Mouse (Mus musculus): ENCODE results near the gene Emc3. TPM values are rescaled to one million over a fixed set of nuclear protein-coding genes. Genes with fewer than 3 reads are reported as not detected.

Emc3 gene
- polyA plus RNA-seq, 1 experiment = 90.5 TPM

DNA sequence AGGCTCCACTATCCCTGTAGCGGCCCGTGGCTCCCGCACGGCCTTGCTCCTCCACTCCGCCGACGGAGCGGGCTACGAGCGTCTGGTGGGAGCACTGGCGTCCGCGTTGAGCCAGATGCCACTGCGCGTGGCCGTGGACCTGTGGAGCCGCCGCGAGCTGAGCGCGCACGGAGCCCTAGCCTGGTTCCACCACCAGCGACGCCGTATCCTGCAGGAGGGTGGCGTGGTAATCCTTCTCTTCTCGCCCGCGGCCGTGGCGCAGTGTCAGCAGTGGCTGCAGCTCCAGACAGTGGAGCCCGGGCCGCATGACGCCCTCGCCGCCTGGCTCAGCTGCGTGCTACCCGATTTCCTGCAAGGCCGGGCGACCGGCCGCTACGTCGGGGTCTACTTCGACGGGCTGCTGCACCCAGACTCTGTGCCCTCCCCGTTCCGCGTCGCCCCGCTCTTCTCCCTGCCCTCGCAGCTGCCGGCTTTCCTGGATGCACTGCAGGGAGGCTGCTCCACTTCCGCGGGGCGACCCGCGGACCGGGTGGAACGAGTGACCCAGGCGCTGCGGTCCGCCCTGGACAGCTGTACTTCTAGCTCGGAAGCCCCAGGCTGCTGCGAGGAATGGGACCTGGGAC is 48.9 kb downstream of the Emc3 start:
- Histone ChIP-seq H3K27ac (ENCODE audit: insufficient read depth, low read length) (no peak overlapping the region), H3K4me3 (ENCODE audit: insufficient read depth, low read length) (peak overlapping the region; percentile 43), H3K4me1 (ENCODE audit: control insufficient read depth, insufficient read depth, low read length) (peaks cover 16% of the 10 kb centered on the region)
- TF ChIP-seq POLR2A (IDR thresholded peaks at IDR 0.05; ENCODE audit: low read depth, low read length) = no peak
- 0 out of 2 replicates have a peak, but pooled peaks have one; percentile 7 for TF ChIP-seq CTCF (IDR thresholded peaks at IDR 0.05; ENCODE audit: borderline replicate concordance, insufficient read depth, low read length)

GRCm38 (mm10) chr6:113480555-113481373 is 50.7 kb downstream of the Emc3 start:
- H3K27ac ChIP-seq (ENCODE audit: insufficient read depth, low read length) = peak overlapping the region; percentile 65; the same call in 1 of the 2 replicates
- no peak for TF ChIP-seq POLR2A (IDR thresholded peaks at IDR 0.05; ENCODE audit: low read depth, low read length)
- TF ChIP-seq CTCF (IDR thresholded peaks at IDR 0.05; ENCODE audit: borderline replicate concordance, insufficient read depth, low read length) = no peak
- peaks cover 6% of the 10 kb centered on the region for H3K4me1 ChIP-seq (ENCODE audit: control insufficient read depth, insufficient read depth, low read length)
- H3K4me3 ChIP-seq (ENCODE audit: insufficient read depth, low read length) = no peak overlapping the region

DNA sequence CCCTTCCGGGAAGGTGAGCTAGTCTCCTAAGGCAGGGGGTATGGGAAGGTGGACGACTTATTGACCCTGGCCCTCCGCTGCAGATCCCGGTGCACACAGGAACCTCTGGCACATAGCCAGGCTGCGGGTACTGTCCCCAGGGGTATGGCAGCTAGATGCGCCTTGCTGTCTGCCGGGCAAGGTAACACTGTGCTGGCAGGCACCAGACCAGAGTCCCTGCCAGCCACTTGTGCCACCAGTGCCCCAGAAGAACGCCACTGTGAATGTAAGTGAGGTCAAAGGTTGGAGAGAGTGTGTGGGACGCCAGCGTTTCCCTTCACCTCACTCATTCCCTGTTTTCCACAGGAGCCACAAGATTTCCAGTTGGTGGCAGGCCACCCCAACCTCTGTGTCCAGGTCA is 52.5 kb downstream of the Emc3 start:
- Histone ChIP-seq H3K27ac (ENCODE audit: insufficient read depth, low read length) (no peak overlapping the region), H3K4me3 (ENCODE audit: insufficient read depth, low read length) (no peak overlapping the region), H3K4me1 (ENCODE audit: control insufficient read depth, insufficient read depth, low read length) (peaks cover 6% of the 10 kb centered on the region)
- TF ChIP-seq POLR2A (IDR thresholded peaks at IDR 0.05; ENCODE audit: low read depth, low read length) = no peak
- no peak for TF ChIP-seq CTCF (IDR thresholded peaks at IDR 0.05; ENCODE audit: borderline replicate concordance, insufficient read depth, low read length)

- Histone ChIP-seq H3K27ac (ENCODE audit: insufficient read depth, low read length) (no peak overlapping the region), H3K4me3 (ENCODE audit: insufficient read depth, low read length) (no peak overlapping the region), H3K4me1 (ENCODE audit: control insufficient read depth, insufficient read depth, low read length) (peaks cover 6% of the 10 kb centered on the region)
- TF ChIP-seq POLR2A (IDR thresholded peaks at IDR 0.05; ENCODE audit: low read depth, low read length) (no peak), CTCF (IDR thresholded peaks at IDR 0.05; ENCODE audit: borderline replicate concordance, insufficient read depth, low read length) (no peak)
These were observed 54.1 kb downstream of the Emc3 start for GRCm38 (mm10) chr6:113477353-113477752.

DNA sequence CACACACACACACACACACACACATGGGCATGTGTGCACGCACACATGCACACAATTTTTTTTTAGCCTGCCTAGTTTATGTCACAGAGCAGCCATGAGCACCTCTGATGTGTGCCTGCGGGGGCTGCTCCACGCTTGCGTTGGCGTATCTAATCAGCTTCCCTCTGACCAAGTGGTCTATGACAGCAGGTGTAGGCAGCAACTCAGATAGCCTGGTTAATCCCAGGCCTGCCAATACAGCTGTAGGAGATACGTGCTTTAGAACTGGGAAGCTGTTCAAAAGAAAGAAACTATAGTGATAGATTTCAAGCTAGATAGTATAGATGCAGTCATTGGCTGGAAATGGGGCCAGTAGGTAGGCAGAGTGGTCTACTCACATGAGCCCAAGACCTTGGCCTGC is 57.7 kb downstream of the Emc3 start:
- 0 out of 2 replicates have a peak, but pooled peaks cover 2% of the 10 kb centered on the region for H3K4me1 ChIP-seq (ENCODE audit: control insufficient read depth, insufficient read depth, low read length)
- H3K27ac ChIP-seq (ENCODE audit: insufficient read depth, low read length) = no peak overlapping the region
- H3K4me3 ChIP-seq (ENCODE audit: insufficient read depth, low read length) = no peak overlapping the region
- TF ChIP-seq CTCF (IDR thresholded peaks at IDR 0.05; ENCODE audit: borderline replicate concordance, insufficient read depth, low read length) (no peak), POLR2A (IDR thresholded peaks at IDR 0.05; ENCODE audit: low read depth, low read length) (no peak)

- Histone ChIP-seq H3K4me3 (ENCODE audit: insufficient read depth, low read length) (no peak overlapping the region), H3K4me1 (ENCODE audit: control insufficient read depth, insufficient read depth, low read length) (0 out of 2 replicates have a peak, but pooled peaks cover 2% of the 10 kb centered on the region), H3K27ac (ENCODE audit: insufficient read depth, low read length) (no peak overlapping the region)
- TF ChIP-seq CTCF (IDR thresholded peaks at IDR 0.05; ENCODE audit: borderline replicate concordance, insufficient read depth, low read length) = no peak
- TF ChIP-seq POLR2A (IDR thresholded peaks at IDR 0.05; ENCODE audit: low read depth, low read length) = no peak
These were observed 58.2 kb downstream of the Emc3 start for GRCm38 (mm10) chr6:113473246-113473645.

DNA sequence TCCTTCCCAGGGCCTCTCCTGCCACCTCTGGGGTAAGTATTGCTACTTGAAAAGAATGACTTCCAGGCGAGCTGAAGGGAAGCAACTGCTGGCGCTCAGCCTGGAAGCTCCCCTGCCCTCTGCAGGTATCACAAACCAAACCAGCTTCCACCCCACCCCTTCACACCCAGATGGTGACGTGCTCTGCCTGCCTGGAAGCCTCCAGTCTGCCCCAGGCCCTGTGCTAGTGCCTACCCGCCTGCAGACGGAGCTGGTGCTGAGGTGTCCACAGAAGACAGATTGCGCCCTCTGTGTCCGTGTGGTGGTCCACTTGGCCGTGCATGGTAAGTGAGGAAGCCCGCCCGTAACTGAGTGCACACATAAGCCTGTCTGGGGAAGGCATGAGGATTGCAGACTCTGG is 59.4 kb downstream of the Emc3 start:
- Histone ChIP-seq H3K4me1 (ENCODE audit: control insufficient read depth, insufficient read depth, low read length) (0 out of 2 replicates have a peak, but pooled peaks cover 2% of the 10 kb centered on the region), H3K4me3 (ENCODE audit: insufficient read depth, low read length) (peak overlapping the region; percentile 28; the same call in 1 of the 2 replicates), H3K27ac (ENCODE audit: insufficient read depth, low read length) (no peak overlapping the region)
- TF ChIP-seq POLR2A (IDR thresholded peaks at IDR 0.05; ENCODE audit: low read depth, low read length) (no peak), CTCF (IDR thresholded peaks at IDR 0.05; ENCODE audit: borderline replicate concordance, insufficient read depth, low read length) (no peak)

DNA sequence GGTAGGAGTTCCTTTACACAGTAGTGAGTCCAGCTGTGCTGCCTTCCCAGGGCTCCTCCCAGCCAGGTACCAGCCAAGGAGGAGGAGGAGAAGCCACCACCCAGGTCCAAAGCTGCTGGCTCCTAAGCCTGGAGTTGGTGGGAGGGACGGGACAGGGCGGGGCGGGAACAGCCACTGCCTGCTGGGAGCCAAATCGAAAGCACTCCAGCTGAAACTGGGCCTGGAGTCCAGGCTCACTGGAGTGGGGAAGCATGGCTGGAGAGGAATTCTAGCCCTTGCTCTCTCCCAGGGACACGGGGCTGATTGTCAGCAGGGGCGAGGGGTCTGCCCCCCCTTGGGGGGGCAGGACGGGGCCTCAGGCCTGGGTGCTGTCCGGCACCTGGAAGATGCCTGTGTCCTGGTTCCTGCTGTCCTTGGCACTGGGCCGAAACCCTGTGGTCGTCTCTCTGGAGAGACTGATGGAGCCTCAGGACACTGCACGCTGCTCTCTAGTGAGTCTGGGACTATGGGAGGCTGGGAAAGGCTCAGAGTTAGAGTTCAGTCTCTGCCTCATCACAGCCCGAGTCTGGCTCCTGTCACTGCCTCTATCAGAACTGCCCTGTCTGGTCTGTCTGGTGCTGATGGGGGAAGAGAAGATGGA is 60.0 kb downstream of the Emc3 start, which contains the start of gene Il17rc:
Gene Il17rc, plus strand, starts transcription at position 131 of the 640 bp plus-strand sequence.
- Histone ChIP-seq H3K4me3 (ENCODE audit: insufficient read depth, low read length) (peak within 1 kb of the TSS; percentile 28), H3K27ac (ENCODE audit: insufficient read depth, low read length) (peak within 1 kb of the TSS; percentile 5; the same call in 1 of the 2 replicates), H3K4me1 (ENCODE audit: control insufficient read depth, insufficient read depth, low read length) (0 out of 2 replicates have a peak, but pooled peaks cover 2% of the 10 kb centered on the region)
- peak; percentile 92 for TF ChIP-seq POLR2A (IDR thresholded peaks at IDR 0.05; ENCODE audit: low read depth, low read length)
- TF ChIP-seq CTCF (IDR thresholded peaks at IDR 0.05; ENCODE audit: borderline replicate concordance, insufficient read depth, low read length) = no peak

DNA sequence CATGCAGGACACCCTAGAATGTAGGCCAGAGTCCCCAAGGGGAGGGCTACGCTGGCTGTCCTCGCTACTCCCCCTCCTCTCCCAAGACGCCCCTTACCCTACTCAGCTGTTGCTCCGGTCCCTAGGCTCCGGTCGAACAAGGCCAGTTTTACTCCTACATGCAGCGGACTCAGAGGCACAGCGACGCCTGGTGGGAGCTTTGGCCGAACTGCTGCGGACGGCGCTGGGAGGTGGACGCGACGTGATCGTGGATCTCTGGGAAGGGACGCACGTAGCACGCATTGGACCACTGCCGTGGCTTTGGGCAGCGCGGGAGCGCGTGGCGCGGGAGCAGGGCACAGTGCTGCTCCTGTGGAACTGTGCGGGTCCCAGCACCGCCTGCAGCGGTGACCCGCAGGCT is 62.0 kb downstream of the Emc3 start:
- TF ChIP-seq POLR2A (IDR thresholded peaks at IDR 0.05; ENCODE audit: low read depth, low read length) (peak; percentile 19; the same call in 1 of the 2 replicates), CTCF (IDR thresholded peaks at IDR 0.05; ENCODE audit: borderline replicate concordance, insufficient read depth, low read length) (peak; percentile 98)
- 0 out of 2 replicates have a peak, but pooled peaks cover 2% of the 10 kb centered on the region for H3K4me1 ChIP-seq (ENCODE audit: control insufficient read depth, insufficient read depth, low read length)
- no peak overlapping the region for H3K27ac ChIP-seq (ENCODE audit: insufficient read depth, low read length)
- H3K4me3 ChIP-seq (ENCODE audit: insufficient read depth, low read length) = no peak overlapping the region

Measured in embryonic fibroblast, embryonic 13.5 days (primary cell).